Mouse (Mus musculus): ENCODE results near the gene Rhbdl2.

DNA sequence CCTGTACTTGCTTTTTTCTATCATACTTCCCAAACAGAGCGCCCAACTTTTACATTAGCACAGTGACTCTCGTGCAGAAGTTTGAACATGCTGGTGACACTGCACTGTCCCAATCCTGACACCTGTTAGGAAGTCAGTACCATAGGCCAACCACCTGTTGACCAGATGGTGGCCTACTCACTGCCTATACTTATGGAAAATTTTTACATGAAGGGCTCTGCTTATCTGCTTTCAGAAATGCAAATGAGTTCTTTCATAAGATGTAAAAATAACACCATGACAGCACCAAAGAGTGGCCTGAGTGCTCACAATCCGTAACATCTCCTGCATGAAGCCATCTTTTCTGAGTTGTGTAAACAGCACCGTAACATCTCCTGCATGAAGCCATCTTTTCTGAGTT is 49.0 kb upstream of the Rhbdl2 start:
- TF ChIP-seq GATA1 (IDR thresholded peaks at IDR 0.05; ENCODE audit: borderline replicate concordance, low read length) (no peak), FLI1 (IDR thresholded peaks at IDR 0.05; ENCODE audit: low read length) (no peak)
